Mouse (Mus musculus) megakaryocyte, embryonic 14.5 days (primary cell): ENCODE data around the gene Sergef.

Experiments used
- FLI1 ChIP-seq: IDR thresholded peaks from 2 replicates; pipeline ENCODE4 v1.6.1; 2012; ENCODE audit warnings: low read length, inconsistent platforms, mixed read lengths
- GATA1 ChIP-seq: IDR thresholded peaks from 3 replicates; pipeline ENCODE4 v1.6.1; 2012; ENCODE audit warnings: mixed read lengths, low read length, inconsistent platforms, borderline replicate concordance

GRCm38 (mm10) chr7:46607031-46607426 lies 32.6 kb downstream of the Sergef start:
- TF ChIP-seq GATA1 = no peak
- no peak for TF ChIP-seq FLI1
